Mouse (Mus musculus) lung, embryonic 14.5 days (tissue): ENCODE results near the gene Mcm5. TPM values are rescaled to one million over a fixed set of nuclear protein-coding genes. Genes with fewer than 3 reads are reported as not detected.

Experiments used
- ATAC-seq: fragments of 200-750 bp; cut with Nextera tagmentation; 2 replicates; pipeline ENCODE4 v1.8.0; 2017; ENCODE audit warnings: mild to moderate bottlenecking, moderate TSS enrichment, moderate library complexity; ENCODE audit not compliant: insufficient read depth
- DNase-seq: peaks from one replicate; pipeline ENCODE4 v3.0.0-alpha.2; 2015
- H3K27ac ChIP-seq: fragments of 300-500 bp; sonication (generic); 2 replicates; pipeline ENCODE4 v1.5.1; 2014; ENCODE audit warnings: low read depth, mild to moderate bottlenecking, moderate library complexity
- H3K27me3 ChIP-seq: fragments of 300-500 bp; sonication (generic); 2 replicates; pipeline ENCODE4 v1.6.1; 2014; ENCODE audit warnings: low read length, control low read depth; ENCODE audit not compliant: insufficient read depth
- H3K36me3 ChIP-seq: fragments of 300-500 bp; sonication (generic); 2 replicates; pipeline ENCODE4 v1.6.1; 2014; ENCODE audit warnings: control low read depth; ENCODE audit not compliant: insufficient read depth
- H3K4me1 ChIP-seq: fragments of 300-500 bp; sonication (generic); 2 replicates; pipeline ENCODE4 v1.6.1; 2014; ENCODE audit warnings: antibody characterized with exemption, control low read depth; ENCODE audit not compliant: insufficient read depth
- H3K4me2 ChIP-seq: fragments of 300-500 bp; sonication (generic); 2 replicates; pipeline ENCODE4 v1.6.1; 2014; ENCODE audit warnings: mild to moderate bottlenecking
- H3K4me3 ChIP-seq: fragments of 300-500 bp; sonication (generic); 2 replicates; pipeline ENCODE4 v1.5.1; 2014; ENCODE audit warnings: low read depth, low read length
- H3K9ac ChIP-seq: fragments of 300-500 bp; sonication (generic); 2 replicates; pipeline ENCODE4 v1.6.1; 2014
- H3K9me3 ChIP-seq: fragments of 300-500 bp; sonication (generic); 2 replicates; pipeline ENCODE4 v1.6.1; 2016; ENCODE audit warnings: low read depth, low read length, control low read depth
- CTCF ChIP-seq: IDR thresholded peaks from 2 replicates; pipeline ENCODE4 v1.5.1; 2016; ENCODE audit warnings: antibody characterized with exemption, low read depth
- whole genome bisulfite sequencing: fragments of 180-500 bp; shearing (Covaris S2); extraction: QIAGEN DNeasy Blood & Tissue Kit; methylation state at CpG from one replicate; pipeline ENCODE4 v1.1.7; 2014; 5-methylcytosine and 5-hydroxymethylcytosine counted together
- polyA plus RNA-seq: library from polyadenylated mRNA; unstranded; fragments of >200 nt; fragmentation: Nextera tagmentation; extraction: Ambion mirVana; gene quantifications from 2 replicates; pipeline ENCODE4 v1.2.1, GENCODE M21; 2014

Gene Mcm5
- polyA plus RNA-seq, 1 experiment from 2014 or later: 227 TPM

DNA sequence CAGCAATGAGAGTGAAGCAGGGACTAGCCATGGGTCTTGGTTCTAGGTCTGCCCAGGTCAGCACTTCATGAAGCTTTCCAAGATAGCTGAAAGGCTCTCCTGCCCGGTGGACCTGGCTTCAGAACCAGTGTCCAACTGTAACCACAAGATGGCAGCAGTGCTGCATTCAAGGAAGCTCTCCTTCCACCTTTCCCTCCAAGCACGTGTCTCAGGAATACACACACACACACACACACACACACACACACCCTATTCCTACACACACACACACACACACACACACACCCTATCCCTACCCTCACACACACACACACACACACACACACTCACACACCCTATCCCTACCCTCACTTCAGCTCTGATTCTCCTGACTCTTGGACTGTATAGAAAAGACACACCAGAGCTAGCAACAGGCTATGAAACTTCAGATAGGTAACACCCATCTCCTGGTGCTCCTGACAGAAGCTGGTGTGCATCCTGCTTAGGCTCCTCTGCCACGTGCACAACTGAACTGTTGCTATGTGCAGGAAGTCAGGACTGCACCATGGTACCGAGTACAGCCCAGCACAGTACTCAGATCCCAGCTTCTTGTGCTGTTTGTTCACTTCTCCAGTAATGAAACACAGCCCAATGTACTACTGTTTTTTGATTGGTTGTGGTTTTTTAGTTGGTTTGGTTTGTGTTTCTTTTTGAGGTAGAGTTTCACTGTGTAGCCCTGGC, 37.6 kb upstream of the Mcm5 start:
- no peak overlapping the region for H3K4me3 ChIP-seq
- H3K27ac ChIP-seq: no peak overlapping the region
- DNase-seq: peak; percentile 93
- H3K4me2 ChIP-seq: no peak overlapping the region
- ATAC-seq: peak; percentile 77
- H3K4me1 ChIP-seq: no peaks in the 10 kb centered on the region
- no peaks in the 10 kb centered on the region for H3K27me3 ChIP-seq
- H3K36me3 ChIP-seq: no peaks in the 10 kb centered on the region
- 26% methylated on average over 4 of the region's 4 CpGs for WGBS
- peak; percentile 99 for TF ChIP-seq CTCF
- no peak overlapping the region; the same call in 1 of the 2 replicates for H3K9ac ChIP-seq
- no peaks in the 10 kb centered on the region for H3K9me3 ChIP-seq

DNA sequence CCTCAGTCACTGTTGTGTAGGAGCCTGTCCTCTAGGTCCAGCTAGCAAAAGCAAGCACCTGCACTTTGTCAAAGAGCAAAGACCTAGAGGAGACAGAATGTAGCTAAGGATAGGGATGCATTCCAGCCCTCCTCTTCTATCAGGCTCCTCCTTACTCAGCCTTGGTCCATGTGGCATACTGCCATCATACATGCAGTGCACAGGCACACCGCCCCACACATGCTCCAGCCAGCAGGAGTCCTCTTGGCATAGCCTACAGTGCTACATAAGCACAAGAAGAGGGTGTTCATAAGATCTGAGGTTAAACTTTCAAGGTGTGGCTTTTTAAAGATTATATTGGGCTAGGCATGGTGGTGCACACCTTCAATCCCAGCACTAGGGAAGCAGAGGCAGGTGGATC, 34.5 kb upstream of the Mcm5 start:
- 90% methylated on average over 1 of the region's 1 CpGs for WGBS
- DNase-seq: no peak
- H3K4me1 ChIP-seq: no peaks in the 10 kb centered on the region
- H3K27ac ChIP-seq: no peak overlapping the region
- no peak overlapping the region for H3K4me2 ChIP-seq
- no peaks in the 10 kb centered on the region for H3K36me3 ChIP-seq
- no peak for ATAC-seq
- no peaks in the 10 kb centered on the region for H3K27me3 ChIP-seq
- H3K4me3 ChIP-seq: no peak overlapping the region
- no peaks in the 10 kb centered on the region for H3K9me3 ChIP-seq
- H3K9ac ChIP-seq: no peak overlapping the region
- no peak for TF ChIP-seq CTCF

DNA sequence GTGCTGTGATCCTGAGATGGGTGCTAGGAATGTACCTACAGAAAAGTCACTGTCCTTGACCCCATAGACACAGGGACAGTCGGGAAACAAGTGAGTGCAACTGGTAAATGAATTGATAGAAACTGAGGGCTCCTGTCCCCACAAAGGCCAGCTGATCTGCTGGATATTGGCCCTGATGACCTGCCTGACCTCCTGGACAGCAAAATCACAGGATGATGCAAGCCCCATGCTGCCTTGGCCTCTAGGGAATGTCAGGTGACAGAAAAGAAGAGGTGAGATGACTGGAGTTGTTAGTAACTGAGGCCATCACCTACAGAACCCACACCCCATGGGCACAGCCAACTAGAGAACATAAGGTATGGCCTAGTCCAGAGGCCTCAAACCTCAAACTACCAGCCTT, 31.2 kb upstream of the Mcm5 start:
- Histone ChIP-seq H3K36me3 (no peaks in the 10 kb centered on the region), H3K4me3 (no peak overlapping the region), H3K27ac (no peak overlapping the region), H3K9me3 (no peaks in the 10 kb centered on the region), H3K9ac (no peak overlapping the region), H3K4me1 (no peaks in the 10 kb centered on the region), H3K27me3 (no peaks in the 10 kb centered on the region), H3K4me2 (no peak overlapping the region)
- WGBS: 66% methylated on average over 1 of the region's 1 CpGs
- DNase-seq: no peak
- TF ChIP-seq CTCF: no peak
- ATAC-seq: no peak

GRCm38 (mm10) chr8:75078851-75079250, 30.5 kb upstream of the Mcm5 start:
- Histone ChIP-seq H3K9ac (no peak overlapping the region), H3K27me3 (no peaks in the 10 kb centered on the region), H3K27ac (no peak overlapping the region), H3K9me3 (no peaks in the 10 kb centered on the region), H3K4me3 (no peak overlapping the region), H3K4me2 (no peak overlapping the region), H3K4me1 (no peaks in the 10 kb centered on the region), H3K36me3 (no peaks in the 10 kb centered on the region)
- DNase-seq: no peak
- TF ChIP-seq CTCF: no peak
- no peak for ATAC-seq
- WGBS: 92% methylated on average over 9 of the region's 9 CpGs

GRCm38 (mm10) chr8:75081364-75082040, 27.9 kb upstream of the Mcm5 start:
- TF ChIP-seq CTCF: no peak
- no peak for ATAC-seq
- DNase-seq: no peak
- H3K4me2 ChIP-seq: no peak overlapping the region
- no peak overlapping the region for H3K9ac ChIP-seq
- H3K27me3 ChIP-seq: no peaks in the 10 kb centered on the region
- no peaks in the 10 kb centered on the region for H3K36me3 ChIP-seq
- H3K9me3 ChIP-seq: no peaks in the 10 kb centered on the region
- no peak overlapping the region for H3K27ac ChIP-seq
- WGBS: 65% methylated on average over 9 of the region's 9 CpGs
- no peak overlapping the region for H3K4me3 ChIP-seq
- H3K4me1 ChIP-seq: no peaks in the 10 kb centered on the region

GRCm38 (mm10) chr8:75082181-75082805, 27.1 kb upstream of the Mcm5 start:
- Histone ChIP-seq H3K27ac (no peak overlapping the region), H3K4me1 (no peaks in the 10 kb centered on the region), H3K36me3 (no peaks in the 10 kb centered on the region), H3K4me2 (no peak overlapping the region), H3K4me3 (no peak overlapping the region), H3K9ac (no peak overlapping the region), H3K27me3 (no peaks in the 10 kb centered on the region), H3K9me3 (no peaks in the 10 kb centered on the region)
- ATAC-seq (no peak), DNase-seq (no peak)
- no peak for TF ChIP-seq CTCF
- WGBS: 59% methylated on average over 6 of the region's 6 CpGs

- Histone ChIP-seq H3K36me3 (no peaks in the 10 kb centered on the region), H3K9me3 (no peaks in the 10 kb centered on the region), H3K4me1 (peaks cover 2% of the 10 kb centered on the region; the same call in 1 of the 2 replicates), H3K9ac (peak overlapping the region; percentile 15; the same call in 1 of the 2 replicates), H3K4me2 (peak overlapping the region; percentile 55), H3K27me3 (no peaks in the 10 kb centered on the region), H3K4me3 (peak overlapping the region; percentile 22), H3K27ac (peak overlapping the region; percentile 60)
- ATAC-seq: peak; percentile 95
- peak; percentile 98 for DNase-seq
- no peak for TF ChIP-seq CTCF
- WGBS: 1% methylated on average over 16 of the region's 17 CpGs
Measured at GRCm38 (mm10) chr8:75083846-75084245, 25.5 kb upstream of the Mcm5 start.
